Mouse (Mus musculus): ENCODE measurements around the gene Abca4. TPM values are rescaled to one million over a fixed set of nuclear protein-coding genes. Genes with fewer than 3 reads are reported as not detected.

The Abca4 gene
- polyA plus RNA-seq, 1 experiment from 2014 or later = 4.0 TPM

DNA sequence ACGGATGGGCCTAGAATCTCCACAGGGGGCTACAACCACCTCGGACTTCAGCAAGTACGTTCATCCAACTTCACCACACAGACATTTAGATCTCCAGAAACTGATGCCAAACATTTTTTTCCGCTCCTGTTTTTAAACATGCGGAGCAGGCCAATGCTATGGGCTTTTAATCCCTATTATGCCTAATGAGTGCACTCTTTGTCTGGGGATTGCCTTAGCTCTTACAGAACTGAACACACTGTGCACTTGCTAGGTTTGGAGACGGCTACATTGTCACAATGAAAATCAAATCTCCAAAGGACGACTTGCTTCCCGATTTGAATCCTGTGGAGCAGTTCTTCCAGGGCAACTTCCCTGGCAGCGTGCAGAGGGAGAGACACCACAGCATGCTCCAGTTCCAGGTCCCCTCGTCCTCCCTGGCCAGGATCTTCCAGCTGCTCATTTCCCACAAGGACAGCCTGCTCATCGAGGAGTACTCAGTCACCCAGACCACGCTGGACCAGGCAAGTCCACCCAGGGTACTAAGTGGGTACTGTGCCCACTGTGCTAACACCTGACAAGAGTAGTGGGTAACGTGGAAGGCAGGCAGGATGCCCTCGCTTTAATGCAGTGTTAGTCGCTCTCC, 129.4 kb downstream of the Abca4 start:
- ATAC-seq (ENCODE audit: insufficient number of reproducible peaks, low FRiP score) = no peak
- H3K4me1 ChIP-seq (replicated peaks) = no peaks in the 10 kb centered on the region
- H3K9me3 ChIP-seq (replicated peaks) = no peaks in the 10 kb centered on the region
- no peaks in the 10 kb centered on the region for H3K27me3 ChIP-seq (replicated peaks)
- no peak overlapping the region for H3K4me2 ChIP-seq
- H3K36me3 ChIP-seq = no peaks in the 10 kb centered on the region
- no peak overlapping the region for H3K9ac ChIP-seq
- no peak overlapping the region for H3K4me3 ChIP-seq
- WGBS = 79% methylated on average over 15 of the region's 15 CpGs
- no peak overlapping the region for H3K27ac ChIP-seq (ENCODE audit: poor library complexity, severe bottlenecking)

DNA sequence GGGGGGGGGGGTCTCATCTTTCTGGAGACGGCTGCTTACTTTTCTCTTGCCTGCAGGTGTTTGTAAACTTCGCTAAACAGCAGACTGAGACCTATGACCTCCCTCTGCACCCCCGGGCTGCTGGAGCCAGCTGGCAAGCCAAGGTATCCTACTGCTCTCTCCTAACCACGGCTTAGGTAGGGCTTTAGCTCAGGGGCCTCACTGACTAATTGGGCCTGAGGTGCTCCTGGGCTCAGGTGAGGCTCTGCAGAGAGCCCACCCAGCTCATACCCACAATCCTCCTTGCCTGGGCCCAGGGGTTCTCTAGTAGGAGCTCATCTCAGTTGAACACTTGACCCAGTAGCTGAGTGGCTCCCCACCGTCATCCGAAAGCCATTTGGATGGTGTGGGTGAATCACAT, 131.8 kb downstream of the Abca4 start:
- no peaks in the 10 kb centered on the region for H3K9me3 ChIP-seq (replicated peaks)
- H3K4me1 ChIP-seq (replicated peaks) = no peaks in the 10 kb centered on the region
- WGBS = 74% methylated on average over 6 of the region's 6 CpGs
- no peaks in the 10 kb centered on the region for H3K27me3 ChIP-seq (replicated peaks)
- no peaks in the 10 kb centered on the region for H3K36me3 ChIP-seq
- no peak overlapping the region for H3K4me2 ChIP-seq
- no peak overlapping the region for H3K9ac ChIP-seq
- no peak overlapping the region for H3K27ac ChIP-seq (ENCODE audit: poor library complexity, severe bottlenecking)
- H3K4me3 ChIP-seq = no peak overlapping the region
- no peak for ATAC-seq (ENCODE audit: insufficient number of reproducible peaks, low FRiP score)

DNA sequence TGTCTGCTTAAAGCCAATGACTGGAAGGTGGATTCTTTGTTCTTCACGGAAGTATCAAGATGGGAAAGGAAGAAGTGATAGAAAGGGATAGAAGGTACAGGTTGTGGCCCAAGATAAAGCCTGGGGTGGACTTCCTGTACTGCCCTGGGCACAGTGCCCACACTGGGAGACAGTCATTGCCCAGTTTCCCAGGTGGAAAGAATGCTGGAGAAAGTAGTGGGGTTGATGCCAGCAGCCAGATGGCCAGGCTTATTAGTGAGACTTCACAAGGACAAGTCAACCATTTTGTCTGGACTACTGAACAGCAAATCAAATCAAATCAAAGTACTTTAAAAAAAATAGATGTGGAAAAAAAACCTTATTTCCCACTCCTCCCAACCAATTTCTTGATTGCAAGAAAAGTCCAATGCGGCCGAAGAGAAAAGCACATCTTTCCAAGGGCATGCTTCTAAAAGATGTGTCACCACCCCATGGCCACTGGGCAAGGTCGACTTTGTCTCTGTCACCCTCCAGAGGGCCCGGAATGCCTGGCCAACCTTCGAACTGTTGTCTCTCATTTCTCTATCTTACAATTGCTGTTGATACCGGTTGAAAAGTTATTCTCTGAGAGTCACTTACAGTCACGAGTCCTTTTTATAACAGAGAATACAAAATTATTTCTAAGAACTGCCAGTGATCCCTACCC, 132.6 kb downstream of the Abca4 start:
- Histone ChIP-seq H3K27ac (ENCODE audit: poor library complexity, severe bottlenecking) (no peak overlapping the region), H3K4me2 (no peak overlapping the region), H3K9ac (no peak overlapping the region), H3K4me3 (no peak overlapping the region), H3K36me3 (no peaks in the 10 kb centered on the region), H3K9me3 (replicated peaks) (no peaks in the 10 kb centered on the region), H3K27me3 (replicated peaks) (no peaks in the 10 kb centered on the region), H3K4me1 (replicated peaks) (no peaks in the 10 kb centered on the region)
- WGBS = 81% methylated on average over 8 of the region's 8 CpGs
- ATAC-seq (ENCODE audit: insufficient number of reproducible peaks, low FRiP score) = no peak

- H3K27me3 ChIP-seq (replicated peaks) = 0 out of 2 replicates have a peak, but pooled peaks cover 4% of the 10 kb centered on the region
- H3K4me3 ChIP-seq = no peak overlapping the region
- no peaks in the 10 kb centered on the region for H3K36me3 ChIP-seq
- H3K9me3 ChIP-seq (replicated peaks) = no peaks in the 10 kb centered on the region
- H3K4me1 ChIP-seq (replicated peaks) = no peaks in the 10 kb centered on the region
- no peak for ATAC-seq (ENCODE audit: insufficient number of reproducible peaks, low FRiP score)
- no peak overlapping the region for H3K27ac ChIP-seq (ENCODE audit: poor library complexity, severe bottlenecking)
- H3K9ac ChIP-seq = no peak overlapping the region
- WGBS = 46% methylated on average over 11 of the region's 11 CpGs
- H3K4me2 ChIP-seq = no peak overlapping the region
Observed at GRCm38 (mm10) chr3:122184109-122184508, 139.9 kb downstream of the Abca4 start.

GRCm38 (mm10) chr3:122186975-122187374, 142.7 kb downstream of the Abca4 start:
- H3K9ac ChIP-seq = no peak overlapping the region
- no peak overlapping the region for H3K4me3 ChIP-seq
- WGBS = 44% methylated on average over 1 of the region's 1 CpGs
- no peak overlapping the region for H3K27ac ChIP-seq (ENCODE audit: poor library complexity, severe bottlenecking)
- no peaks in the 10 kb centered on the region for H3K4me1 ChIP-seq (replicated peaks)
- 0 out of 2 replicates have a peak, but pooled peaks cover 4% of the 10 kb centered on the region for H3K27me3 ChIP-seq (replicated peaks)
- H3K36me3 ChIP-seq = no peaks in the 10 kb centered on the region
- no peaks in the 10 kb centered on the region for H3K9me3 ChIP-seq (replicated peaks)
- ATAC-seq (ENCODE audit: insufficient number of reproducible peaks, low FRiP score) = peak; percentile 82
- H3K4me2 ChIP-seq = no peak overlapping the region

DNA sequence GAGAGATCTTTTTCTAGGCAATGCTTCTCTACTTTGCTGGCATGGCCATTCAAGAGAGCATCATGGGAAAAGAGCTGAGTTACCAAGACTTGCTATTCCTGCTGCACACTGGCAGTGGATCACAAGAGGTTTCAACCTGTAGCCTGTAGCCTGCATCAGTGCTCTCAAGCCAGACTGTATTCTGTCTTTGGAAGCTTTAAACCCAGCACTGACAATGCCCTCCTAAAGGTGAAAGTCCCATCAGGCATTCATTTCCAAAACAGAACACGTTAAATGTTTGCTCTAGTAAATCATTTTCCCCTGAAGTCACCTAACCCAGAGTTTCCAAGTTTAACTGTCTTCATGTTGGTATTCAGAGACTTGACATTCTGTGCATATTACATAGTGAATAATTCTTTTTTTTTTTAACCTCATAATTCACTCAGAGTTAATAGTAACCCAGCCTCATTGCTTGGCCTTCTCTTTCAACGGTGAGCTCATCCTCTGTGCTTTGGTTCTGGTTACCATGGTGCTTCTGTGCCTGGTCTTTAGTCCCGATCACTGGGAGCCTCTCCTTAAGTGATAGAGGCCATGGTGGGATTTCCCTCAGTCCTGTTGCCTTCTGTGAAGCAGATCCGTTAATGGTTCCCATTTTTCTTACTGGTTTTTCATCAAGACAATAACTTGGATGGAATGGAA, 152.5 kb downstream of the Abca4 start:
- no peaks in the 10 kb centered on the region for H3K36me3 ChIP-seq
- H3K4me2 ChIP-seq = no peak overlapping the region
- ATAC-seq (ENCODE audit: insufficient number of reproducible peaks, low FRiP score) = no peak
- H3K9me3 ChIP-seq (replicated peaks) = no peaks in the 10 kb centered on the region
- H3K4me1 ChIP-seq (replicated peaks) = no peaks in the 10 kb centered on the region
- H3K27me3 ChIP-seq (replicated peaks) = no peaks in the 10 kb centered on the region
- no peak overlapping the region for H3K27ac ChIP-seq (ENCODE audit: poor library complexity, severe bottlenecking)
- no peak overlapping the region for H3K4me3 ChIP-seq
- no peak overlapping the region for H3K9ac ChIP-seq
- WGBS = 77% methylated on average over 4 of the region's 4 CpGs

DNA sequence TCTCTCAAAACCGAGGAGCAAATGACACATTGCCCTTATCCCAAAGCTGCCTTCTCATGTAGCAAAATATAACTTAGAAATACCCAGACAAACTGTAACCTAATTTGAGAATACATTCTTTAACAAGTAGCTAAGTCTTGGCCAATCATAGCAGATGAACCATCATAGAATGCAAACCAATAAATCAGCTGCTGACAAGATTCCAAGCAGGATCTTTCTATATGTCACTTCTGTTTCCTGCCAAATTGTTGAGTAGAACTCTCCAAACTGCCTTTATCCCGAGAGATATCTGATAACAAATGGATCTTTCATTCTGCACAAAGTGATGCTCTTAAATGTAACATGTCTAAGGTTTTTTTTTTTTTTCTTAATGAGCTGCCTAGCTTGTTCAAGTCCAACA, 154.3 kb downstream of the Abca4 start:
- H3K9ac ChIP-seq = no peak overlapping the region
- no peak overlapping the region for H3K27ac ChIP-seq (ENCODE audit: poor library complexity, severe bottlenecking)
- H3K4me2 ChIP-seq = no peak overlapping the region
- no peaks in the 10 kb centered on the region for H3K36me3 ChIP-seq
- no peaks in the 10 kb centered on the region for H3K27me3 ChIP-seq (replicated peaks)
- ATAC-seq (ENCODE audit: insufficient number of reproducible peaks, low FRiP score) = no peak
- H3K4me1 ChIP-seq (replicated peaks) = peaks cover 6% of the 10 kb centered on the region; the same call in 1 of the 2 replicates
- no peak overlapping the region for H3K4me3 ChIP-seq
- H3K9me3 ChIP-seq (replicated peaks) = no peaks in the 10 kb centered on the region
- 70% methylated on average over 2 of the region's 2 CpGs for WGBS

DNA sequence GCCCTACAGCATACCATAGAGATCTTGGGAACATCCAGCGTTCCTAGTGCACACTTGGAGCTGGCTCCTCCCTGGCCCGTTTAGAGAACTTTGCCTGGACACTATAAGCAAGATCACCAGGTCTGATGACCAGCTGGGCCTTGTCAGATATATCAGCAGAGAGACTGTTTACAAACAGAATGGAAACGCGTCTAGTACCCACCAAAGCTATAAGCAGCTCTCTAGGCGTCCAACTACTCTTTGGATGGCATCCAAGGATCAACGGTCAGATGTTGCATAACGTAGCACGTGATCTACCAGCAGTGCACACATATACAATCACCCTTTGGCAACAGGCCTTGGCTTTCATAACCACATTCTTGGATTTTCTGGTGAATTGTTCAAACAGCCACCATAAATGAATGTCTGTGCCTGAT, 154.7 kb downstream of the Abca4 start:
- Histone ChIP-seq H3K36me3 (no peaks in the 10 kb centered on the region), H3K4me3 (no peak overlapping the region), H3K27me3 (replicated peaks) (no peaks in the 10 kb centered on the region), H3K27ac (ENCODE audit: poor library complexity, severe bottlenecking) (no peak overlapping the region), H3K4me2 (no peak overlapping the region), H3K4me1 (replicated peaks) (peaks cover 6% of the 10 kb centered on the region; the same call in 1 of the 2 replicates), H3K9me3 (replicated peaks) (no peaks in the 10 kb centered on the region), H3K9ac (no peak overlapping the region)
- 70% methylated on average over 8 of the region's 8 CpGs for whole genome bisulfite sequencing
- ATAC-seq (ENCODE audit: insufficient number of reproducible peaks, low FRiP score) = no peak

DNA sequence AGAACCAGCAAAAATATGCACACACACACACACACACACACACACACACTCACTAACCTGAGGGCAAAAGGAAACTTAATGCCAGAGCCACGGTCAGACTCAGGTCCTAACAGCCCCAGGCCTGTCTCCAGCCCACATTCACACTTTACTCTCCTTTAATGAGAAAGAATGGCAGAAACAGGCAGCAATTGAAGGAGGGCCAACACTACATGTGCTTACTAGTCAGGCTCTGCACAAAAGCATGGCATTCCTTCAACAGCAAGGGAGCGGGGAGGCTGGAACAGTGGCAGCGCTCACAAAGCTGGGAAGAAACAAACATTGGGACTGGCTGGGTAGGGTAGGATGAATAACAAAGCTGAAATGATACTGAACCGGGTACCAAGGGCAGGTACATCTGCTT, 155.4 kb downstream of the Abca4 start:
- Histone ChIP-seq H3K4me1 (replicated peaks) (peaks cover 6% of the 10 kb centered on the region; the same call in 1 of the 2 replicates), H3K27ac (ENCODE audit: poor library complexity, severe bottlenecking) (no peak overlapping the region), H3K4me3 (no peak overlapping the region), H3K4me2 (no peak overlapping the region), H3K27me3 (replicated peaks) (no peaks in the 10 kb centered on the region), H3K36me3 (no peaks in the 10 kb centered on the region), H3K9me3 (replicated peaks) (no peaks in the 10 kb centered on the region), H3K9ac (no peak overlapping the region)
- 80% methylated on average over 4 of the region's 4 CpGs for WGBS
- ATAC-seq (ENCODE audit: insufficient number of reproducible peaks, low FRiP score) = no peak

DNA sequence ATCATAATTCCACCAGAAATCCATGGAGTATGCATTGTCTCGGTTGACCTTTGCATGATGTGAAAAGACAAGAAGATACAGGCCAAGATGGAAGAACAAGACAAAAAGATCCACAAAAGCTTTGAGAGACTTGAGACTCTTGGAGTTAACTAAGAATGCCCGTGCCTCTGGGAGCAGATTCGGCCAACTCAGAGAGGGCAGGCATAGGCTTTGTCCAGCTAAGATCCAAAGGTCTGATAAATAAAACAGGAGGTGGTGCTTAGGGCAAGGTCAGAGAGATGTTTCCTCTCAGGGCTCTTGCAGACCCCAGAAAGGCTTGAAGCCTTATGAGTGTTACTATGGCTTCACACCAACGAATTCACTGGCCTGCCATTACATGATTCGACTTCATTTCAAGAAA, 155.8 kb downstream of the Abca4 start:
- H3K9ac ChIP-seq = no peak overlapping the region
- peaks cover 6% of the 10 kb centered on the region; the same call in 1 of the 2 replicates for H3K4me1 ChIP-seq (replicated peaks)
- no peaks in the 10 kb centered on the region for H3K27me3 ChIP-seq (replicated peaks)
- H3K4me3 ChIP-seq = no peak overlapping the region
- no peak for ATAC-seq (ENCODE audit: insufficient number of reproducible peaks, low FRiP score)
- H3K9me3 ChIP-seq (replicated peaks) = no peaks in the 10 kb centered on the region
- no peak overlapping the region for H3K27ac ChIP-seq (ENCODE audit: poor library complexity, severe bottlenecking)
- H3K4me2 ChIP-seq = no peak overlapping the region
- WGBS = 72% methylated on average over 5 of the region's 5 CpGs
- H3K36me3 ChIP-seq = no peaks in the 10 kb centered on the region

DNA sequence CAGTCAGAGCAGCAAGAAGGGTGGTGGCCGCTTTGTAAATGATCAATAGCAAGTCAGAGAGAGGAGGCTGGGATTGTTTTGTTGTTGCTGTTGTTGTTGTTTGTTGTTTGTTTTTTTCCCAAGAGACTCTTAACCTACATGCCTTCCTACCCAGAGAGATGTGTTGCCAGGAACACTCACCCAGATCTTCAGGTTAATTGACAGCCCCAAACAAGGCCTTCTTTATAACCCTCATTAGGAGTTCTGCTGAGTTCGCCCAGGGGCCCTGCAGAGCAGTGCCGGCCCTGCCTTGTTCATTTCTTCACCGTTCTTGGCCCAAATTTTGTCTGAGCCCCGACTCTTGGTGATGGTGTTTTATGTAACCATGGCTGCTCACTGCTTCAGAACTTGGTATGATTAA, 156.2 kb downstream of the Abca4 start:
- WGBS = 83% methylated on average over 5 of the region's 5 CpGs
- Histone ChIP-seq H3K36me3 (no peaks in the 10 kb centered on the region), H3K27me3 (replicated peaks) (no peaks in the 10 kb centered on the region), H3K4me2 (no peak overlapping the region), H3K9ac (no peak overlapping the region), H3K4me1 (replicated peaks) (peaks cover 6% of the 10 kb centered on the region; the same call in 1 of the 2 replicates), H3K9me3 (replicated peaks) (no peaks in the 10 kb centered on the region), H3K4me3 (no peak overlapping the region), H3K27ac (ENCODE audit: poor library complexity, severe bottlenecking) (no peak overlapping the region)
- no peak for ATAC-seq (ENCODE audit: insufficient number of reproducible peaks, low FRiP score)
